Mouse (Mus musculus) brain, embryonic 18.5 days (tissue): ENCODE data around the gene Dct.

Experiments used
- DNase-seq: peaks from one replicate; pipeline ENCODE4 v3.0.0-alpha.2; 2012; ENCODE audit warnings: low read depth, low spot score

Gene Dct

DNA sequence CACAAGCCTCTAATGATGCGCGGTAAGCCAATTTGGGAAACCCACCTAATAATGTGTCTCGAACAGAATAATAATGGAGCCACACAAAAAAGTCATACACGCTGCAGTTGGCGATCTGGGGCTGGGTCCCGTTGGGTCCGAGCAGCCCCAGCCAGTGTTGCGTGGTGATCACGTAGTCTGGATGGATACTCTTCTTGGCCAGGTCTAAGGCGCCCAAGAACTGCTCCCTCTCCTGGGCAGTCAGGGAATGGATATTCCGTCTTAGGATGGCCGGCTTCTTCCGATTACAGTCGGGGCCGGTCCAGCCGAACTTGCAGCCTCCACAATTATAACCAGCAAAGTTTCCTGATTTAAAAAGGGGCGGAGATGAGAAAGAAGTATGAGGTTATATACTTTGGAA is 9.1 kb downstream of the Dct start:
- no peak for DNase-seq

DNA sequence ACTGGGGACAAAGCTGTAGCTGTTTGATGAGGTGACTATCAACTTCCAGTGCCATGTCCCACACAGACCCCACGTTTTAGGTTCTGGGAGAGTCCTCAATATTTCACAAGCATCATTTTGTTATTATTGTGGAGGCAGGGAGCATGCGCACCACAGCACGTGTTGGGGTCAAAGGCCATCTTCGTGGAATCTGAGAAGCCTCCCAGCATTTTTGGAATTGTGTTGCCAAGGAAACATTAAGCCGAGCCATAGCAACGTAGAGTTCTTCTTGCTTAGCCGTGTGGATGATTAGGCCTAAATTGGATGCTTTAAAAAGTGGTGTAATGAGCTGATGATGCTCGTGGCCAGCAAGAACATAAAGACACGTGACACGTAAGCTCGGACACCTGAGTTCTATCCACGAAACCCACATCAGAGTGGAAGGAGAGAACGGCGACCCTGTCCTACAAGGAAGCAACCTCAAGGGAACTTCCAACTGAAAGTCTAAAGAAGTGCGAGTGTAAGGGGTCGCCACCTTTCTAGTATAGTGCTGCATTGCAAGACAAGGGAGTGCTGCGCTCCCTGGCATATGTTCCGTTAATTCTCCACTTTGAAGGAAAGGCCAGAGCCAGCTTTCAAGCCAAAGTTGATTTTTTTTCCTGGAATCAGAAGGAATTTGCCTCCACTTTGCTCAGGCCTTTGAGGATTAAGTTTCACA is 9.8 kb downstream of the Dct start:
- DNase-seq = no peak

DNA sequence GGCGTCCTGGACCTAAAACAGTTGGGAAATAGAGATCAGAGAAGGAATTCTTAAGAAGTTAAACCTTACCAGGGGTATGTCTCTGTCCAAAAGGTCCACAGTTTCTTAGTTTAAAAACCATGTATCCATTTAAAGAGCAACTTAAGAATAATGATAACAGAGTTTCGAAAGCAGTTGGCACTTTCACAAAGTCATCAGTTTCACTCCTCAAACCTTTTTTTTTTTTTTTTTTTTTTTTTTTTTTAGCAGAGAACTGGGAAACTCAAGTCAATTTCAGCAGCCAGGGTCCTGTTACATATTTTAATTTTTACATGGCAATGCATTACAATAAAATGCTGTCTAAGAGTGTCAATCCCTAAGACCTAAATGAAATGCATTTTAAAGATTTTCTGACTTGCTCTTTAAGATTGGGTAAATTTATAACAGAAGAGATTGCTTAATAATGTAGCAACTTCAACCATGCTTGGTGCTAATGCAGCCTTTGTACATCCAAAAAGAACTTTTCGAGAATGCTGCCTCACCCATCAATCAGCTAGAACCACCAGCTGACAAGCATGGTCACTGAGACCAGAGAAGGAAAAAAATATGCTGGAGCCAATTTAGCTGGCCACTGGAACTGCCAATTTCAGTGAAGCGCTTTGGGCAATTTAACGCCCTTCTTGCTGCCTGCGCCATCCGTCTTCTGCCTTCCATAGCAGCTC is 11.3 kb downstream of the Dct start:
- DNase-seq = no peak

DNA sequence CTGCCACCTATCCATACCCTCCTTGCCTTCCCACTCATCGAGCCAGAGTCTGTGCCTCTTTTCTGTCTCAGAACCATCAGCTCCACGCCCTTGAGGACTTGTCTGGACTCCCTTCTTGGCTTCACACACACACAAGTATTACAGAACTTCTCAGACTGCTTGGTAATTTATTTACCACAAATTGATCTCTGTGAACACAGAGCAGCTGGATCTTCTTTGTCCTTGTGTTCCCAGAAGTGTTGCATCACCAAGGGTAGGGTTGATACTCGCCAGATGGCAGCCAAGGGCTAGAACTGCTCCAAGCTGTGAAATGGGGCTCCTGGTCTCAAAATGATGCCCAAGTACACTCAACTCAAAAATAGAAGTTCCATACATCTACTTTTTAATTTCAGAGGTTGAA is 13.0 kb downstream of the Dct start:
- no peak for DNase-seq

DNA sequence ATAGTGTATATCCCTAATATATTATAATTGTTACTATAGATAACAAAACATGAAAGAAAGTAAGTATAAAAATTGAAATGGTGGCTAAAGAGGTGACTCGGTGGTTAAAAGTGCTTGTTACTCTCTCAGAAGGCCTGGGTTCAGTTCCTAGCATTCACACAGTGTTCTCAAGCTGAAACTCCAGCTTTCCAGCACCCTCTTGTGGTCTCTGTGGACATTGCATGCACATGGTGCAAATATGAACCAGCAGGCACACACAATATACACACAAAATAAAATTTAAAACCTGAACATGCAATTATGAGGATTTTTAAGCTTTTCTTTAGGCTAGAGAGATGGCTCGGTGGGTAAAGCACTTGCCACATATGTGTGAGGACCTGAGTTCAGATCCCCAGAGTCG is 24.5 kb downstream of the Dct start:
- DNase-seq = no peak

DNA sequence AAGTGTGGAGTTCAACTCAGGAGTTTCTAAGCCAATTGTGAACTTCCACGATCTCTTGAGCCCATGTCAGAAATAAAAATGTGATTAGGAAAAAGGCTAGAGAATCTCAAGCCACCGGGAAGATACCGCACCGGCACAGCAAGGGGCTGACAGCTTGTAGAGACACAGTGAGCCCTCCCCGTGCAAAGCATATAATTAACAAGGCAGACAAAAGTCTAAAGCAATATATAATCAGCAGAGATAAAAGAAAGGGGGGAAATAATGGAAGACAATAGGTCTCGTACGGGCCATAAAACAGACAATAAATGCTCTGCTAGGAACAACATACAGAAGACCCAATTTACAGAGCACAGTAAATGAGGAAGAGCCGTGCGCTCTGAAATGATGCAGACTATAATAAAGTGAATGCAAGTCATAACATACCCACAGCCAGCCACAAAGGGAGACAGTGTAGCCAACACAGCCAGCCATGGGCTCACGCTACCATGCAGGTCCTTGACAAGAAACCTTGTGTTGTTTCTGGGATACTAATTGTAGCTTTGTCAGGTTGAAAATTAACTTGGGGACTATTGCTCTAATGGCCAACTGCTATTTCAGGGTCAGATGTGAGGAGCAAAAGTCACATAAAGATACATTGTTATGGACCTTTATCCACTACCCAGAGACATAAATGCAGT is 30.0 kb downstream of the Dct start:
- no peak for DNase-seq

DNA sequence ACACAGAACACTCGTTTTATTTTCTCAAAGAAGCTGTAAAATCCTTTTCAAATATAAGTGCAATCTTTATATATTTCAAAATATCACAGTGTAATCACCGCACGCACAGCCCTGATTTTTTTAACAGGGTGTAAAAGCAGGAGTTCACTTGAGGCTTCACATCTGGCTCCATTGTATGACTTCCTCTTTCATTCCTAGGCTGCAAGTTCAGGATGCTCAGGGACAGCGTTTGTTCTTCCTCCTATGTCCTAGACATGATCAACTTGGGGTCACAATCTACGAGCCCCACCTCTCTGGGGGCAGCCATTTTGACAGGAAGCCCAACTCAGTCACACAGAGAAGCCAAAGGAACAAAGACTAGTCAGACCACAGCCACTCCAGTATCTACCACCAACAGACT is 32.7 kb downstream of the Dct start:
- no peak for DNase-seq

DNA sequence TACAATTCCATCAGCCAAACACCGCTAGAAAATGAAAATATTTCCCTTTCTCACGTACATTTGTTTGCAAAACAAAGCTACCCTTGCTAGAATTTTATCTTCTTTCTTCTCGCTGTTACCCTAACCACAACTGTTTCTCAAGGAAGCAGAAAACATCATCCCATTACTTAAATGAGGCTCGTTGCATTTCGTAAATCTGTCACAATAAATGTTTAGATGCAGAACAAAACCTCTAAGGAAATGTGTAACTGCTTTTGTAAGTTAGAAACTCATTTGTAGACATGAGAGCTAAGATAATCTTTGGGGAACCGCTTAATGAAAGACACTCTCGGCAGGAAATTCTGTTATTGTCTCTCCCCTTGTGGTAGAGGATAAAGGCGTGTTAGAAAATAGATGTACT is 38.8 kb downstream of the Dct start:
- DNase-seq = no peak

DNA sequence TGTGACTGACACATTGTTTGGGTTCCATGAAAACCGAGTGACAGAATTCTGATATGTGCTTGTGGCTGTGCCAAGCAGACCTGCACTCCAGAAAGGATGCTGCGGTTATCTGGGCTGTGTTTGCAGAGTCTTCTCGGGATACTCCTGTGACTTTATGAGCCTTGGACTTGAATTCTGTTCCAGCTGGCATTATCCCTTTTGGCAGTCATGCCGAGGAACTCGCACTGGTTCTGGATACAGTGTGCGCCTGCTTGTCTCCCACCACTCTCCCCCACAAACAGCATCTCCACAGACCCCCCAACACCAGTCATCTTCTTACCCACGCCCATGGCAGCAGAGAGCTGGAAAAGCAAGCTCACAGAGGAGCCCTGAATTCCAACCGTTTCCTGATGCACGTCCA is 42.5 kb downstream of the Dct start:
- no peak for DNase-seq

DNA sequence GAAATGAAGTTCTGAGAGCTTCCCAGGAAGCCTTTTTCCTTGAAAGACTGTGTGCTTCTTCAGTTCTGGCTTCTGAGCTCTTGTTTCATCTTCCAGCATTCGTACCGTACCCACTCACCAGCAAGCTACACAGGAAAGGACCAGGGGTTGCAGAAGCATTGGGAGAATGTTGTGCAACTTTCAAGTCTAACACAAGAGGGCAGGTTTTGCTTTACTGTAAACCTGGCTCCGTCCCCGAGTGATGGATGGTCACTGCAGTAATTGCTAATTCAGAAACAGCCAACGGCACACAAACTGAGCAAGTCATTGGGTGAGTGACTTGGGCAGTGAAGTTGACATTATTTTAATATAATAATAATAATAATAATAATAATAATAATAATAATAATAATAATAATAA is 46.3 kb downstream of the Dct start:
- no peak for DNase-seq

DNA sequence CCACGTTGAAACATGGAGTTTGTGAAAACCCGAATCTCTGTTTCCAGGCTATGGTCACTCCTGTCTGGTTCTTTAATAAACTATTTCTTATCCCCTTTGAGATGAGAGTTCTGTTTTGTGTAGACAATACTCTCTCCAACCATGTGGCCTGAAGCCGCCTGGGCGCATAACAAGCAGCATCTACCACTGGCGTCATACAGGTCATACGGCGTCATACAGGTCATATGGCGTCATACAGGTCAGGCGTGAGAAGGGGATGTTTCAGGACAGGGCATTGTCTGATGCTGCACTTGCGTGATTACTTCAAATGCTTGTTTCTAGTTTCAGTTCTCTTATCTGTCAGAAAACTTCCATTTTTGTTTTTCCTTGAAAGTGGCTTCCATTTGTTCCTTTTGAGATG is 47.6 kb downstream of the Dct start:
- no peak for DNase-seq

DNA sequence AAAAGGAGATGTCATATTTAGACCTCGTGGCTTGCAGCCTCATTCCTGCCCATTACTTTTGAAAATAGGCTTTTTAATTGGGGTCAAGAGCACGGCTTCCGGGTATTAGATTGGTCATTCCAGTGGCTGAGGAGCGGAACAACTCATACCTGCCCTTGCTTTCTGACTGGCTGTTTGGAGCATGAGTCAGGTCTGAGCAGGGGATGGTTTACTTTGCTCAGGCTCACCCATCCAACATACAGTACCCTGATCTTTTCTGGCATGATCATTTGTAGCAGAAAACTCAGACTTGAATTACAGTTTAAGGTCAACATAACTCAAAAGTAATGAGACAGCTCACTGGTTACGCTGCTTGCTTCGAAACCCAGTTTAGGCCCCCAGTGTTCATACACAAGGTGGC is 58.2 kb downstream of the Dct start:
- DNase-seq = no peak

DNA sequence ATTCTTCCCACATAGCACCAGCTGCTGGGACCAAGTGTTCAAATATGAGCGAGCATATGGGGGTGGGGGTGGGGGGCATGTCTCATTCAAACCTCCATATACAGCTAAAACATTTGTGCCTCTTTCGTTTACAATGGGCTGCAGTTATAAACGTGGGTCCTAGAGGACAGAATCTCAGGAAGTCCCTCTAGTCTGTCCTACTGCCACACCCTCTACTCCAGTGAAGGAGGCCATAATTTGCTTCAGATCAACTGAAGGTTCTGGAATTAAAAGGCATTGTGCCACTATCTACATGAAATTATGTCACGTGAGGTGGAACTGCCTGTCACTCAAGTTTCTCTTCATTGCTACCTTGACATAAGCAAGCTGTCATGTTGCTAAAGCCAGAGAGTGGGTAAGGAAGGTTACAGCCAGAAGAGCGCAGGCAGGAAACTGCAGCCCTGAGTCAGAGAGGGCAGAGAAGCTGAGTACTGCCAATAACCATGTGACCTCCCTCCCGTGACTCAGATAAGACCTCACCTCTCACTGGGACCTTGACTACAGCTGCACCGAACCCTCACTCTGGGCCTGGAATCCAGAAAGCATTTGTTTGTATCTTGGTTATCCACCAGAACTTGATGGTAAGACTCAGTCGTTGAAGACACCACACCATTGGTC is 59.3 kb downstream of the Dct start:
- no peak for DNase-seq

DNA sequence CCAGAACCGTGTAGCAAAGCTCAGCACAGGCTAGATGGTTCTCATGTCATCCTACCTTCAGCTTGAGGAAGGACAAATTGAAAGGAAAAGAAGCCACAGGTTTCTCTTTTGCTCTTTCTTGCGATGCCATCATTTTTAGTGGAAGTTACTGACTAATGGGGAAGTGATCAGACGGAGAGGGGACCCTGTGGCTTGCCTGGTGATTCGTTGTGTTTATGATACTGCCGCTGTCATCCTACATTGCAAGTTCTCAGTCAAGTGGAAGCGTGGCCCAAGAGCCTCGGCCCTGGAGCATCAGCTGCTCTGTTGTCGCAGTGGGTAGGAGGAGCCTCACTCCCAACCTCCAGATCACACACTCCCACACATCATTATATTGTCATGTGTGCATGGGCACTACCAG is 61.8 kb downstream of the Dct start:
- DNase-seq = no peak

DNA sequence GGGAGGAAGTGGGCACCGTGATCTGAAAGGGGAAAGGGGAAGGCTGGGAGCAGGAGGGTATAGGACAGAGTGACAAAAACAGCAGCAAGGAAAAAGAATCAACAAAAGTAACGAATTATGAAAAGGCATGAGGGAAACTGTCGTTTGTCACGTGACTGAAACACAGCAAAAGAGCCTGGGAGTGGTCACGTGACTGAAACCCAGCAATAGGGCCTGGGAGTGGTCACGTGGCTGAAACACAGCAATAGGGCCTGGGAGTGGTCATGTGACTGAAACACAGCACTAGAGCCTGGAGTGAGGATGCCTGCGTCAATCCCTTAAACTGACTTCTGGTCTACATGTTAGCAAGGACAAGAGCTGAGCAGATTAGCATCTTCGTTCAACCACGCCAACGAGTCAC is 63.6 kb downstream of the Dct start:
- DNase-seq = no peak

DNA sequence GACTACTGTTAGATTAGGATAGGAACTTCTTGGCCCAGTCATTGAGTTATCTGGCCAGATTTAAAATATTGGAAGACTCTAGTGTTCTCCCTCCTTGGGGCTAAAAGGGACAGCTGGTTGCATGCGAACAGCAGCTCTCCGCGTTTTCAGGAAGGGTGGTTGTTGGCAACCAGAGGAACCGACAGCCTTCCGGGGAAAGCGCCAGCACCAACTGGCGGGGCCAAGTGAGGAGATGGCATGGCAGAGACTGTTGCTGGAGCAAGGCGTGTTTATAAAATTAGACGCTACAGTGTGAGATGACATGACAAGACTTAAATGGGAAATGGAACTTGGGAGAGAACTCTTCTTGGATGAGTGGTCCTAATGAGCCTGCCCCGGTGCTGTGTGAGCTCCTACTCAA is 70.5 kb downstream of the Dct start:
- peak; percentile 66 for DNase-seq

DNA sequence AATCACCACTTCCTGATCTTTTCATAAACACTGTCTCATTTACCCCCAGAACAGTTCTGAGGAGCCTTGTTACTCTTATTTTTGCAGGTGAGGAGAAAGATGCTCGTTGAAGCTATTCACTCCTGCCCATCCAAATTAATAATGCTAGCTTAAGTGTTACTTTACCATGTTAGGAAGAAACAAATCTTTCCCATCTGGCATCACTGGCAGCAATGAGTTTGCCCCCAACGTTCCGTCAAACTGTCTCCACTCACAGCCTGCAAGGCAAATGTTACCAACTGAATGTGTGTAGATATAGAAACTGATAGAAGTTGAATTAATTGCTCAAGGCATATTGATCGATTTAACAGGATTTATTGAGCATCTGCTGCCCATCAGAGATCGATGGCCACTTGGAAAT is 79.5 kb downstream of the Dct start:
- no peak for DNase-seq
